Mouse (Mus musculus): ENCODE measurements around the gene Slc6a6. TPM values are rescaled to one million over a fixed set of nuclear protein-coding genes. Genes with fewer than 3 reads are reported as not detected.
A peak's percentile ranks its signal among the peaks of the same experiment; 100 is the strongest.

Gene Slc6a6
- total RNA-seq, 1 experiment from 2014 or later: 30.3 TPM

- peak; percentile 46 for ATAC-seq (replicated peaks; ENCODE audit: low read depth, poor library complexity, severe bottlenecking)
Observed at GRCm38 (mm10) chr6:91750976-91751375, 67.1 kb downstream of the Slc6a6 start.

GRCm38 (mm10) chr6:91752884-91753283 lies 69.0 kb downstream of the Slc6a6 start:
- no peak for ATAC-seq (replicated peaks; ENCODE audit: low read depth, poor library complexity, severe bottlenecking)

- ATAC-seq (replicated peaks; ENCODE audit: low read depth, poor library complexity, severe bottlenecking): 0 out of 2 replicates have a peak, but pooled peaks have one; percentile 12
Observed at GRCm38 (mm10) chr6:91754098-91754497, 70.2 kb downstream of the Slc6a6 start.

- no peak for ATAC-seq (replicated peaks; ENCODE audit: low read depth, poor library complexity, severe bottlenecking)
Observed at GRCm38 (mm10) chr6:91754845-91755244, 71.0 kb downstream of the Slc6a6 start.

- ATAC-seq (replicated peaks; ENCODE audit: low read depth, poor library complexity, severe bottlenecking): 0 out of 2 replicates have a peak, but pooled peaks have one; percentile 34
Observed at GRCm38 (mm10) chr6:91762051-91762742, 78.3 kb downstream of the Slc6a6 start.

- ATAC-seq (replicated peaks; ENCODE audit: low read depth, poor library complexity, severe bottlenecking): 0 out of 2 replicates have a peak, but pooled peaks have one; percentile 47
Observed at GRCm38 (mm10) chr6:91767550-91767949, 83.7 kb downstream of the Slc6a6 start.

GRCm38 (mm10) chr6:91773951-91774350 lies 90.1 kb downstream of the Slc6a6 start:
- no peak for ATAC-seq (replicated peaks; ENCODE audit: low read depth, poor library complexity, severe bottlenecking)

GRCm38 (mm10) chr6:91776543-91776942 lies 92.7 kb downstream of the Slc6a6 start:
- ATAC-seq (replicated peaks; ENCODE audit: low read depth, poor library complexity, severe bottlenecking): peak; percentile 95

- no peak for ATAC-seq (replicated peaks; ENCODE audit: low read depth, poor library complexity, severe bottlenecking)
Observed at GRCm38 (mm10) chr6:91779206-91779605, 95.4 kb downstream of the Slc6a6 start.

- ATAC-seq (replicated peaks; ENCODE audit: low read depth, poor library complexity, severe bottlenecking): no peak
Observed at GRCm38 (mm10) chr6:91785018-91785417, 101.2 kb downstream of the Slc6a6 start.

- ATAC-seq (replicated peaks; ENCODE audit: low read depth, poor library complexity, severe bottlenecking): no peak
Observed at GRCm38 (mm10) chr6:91788311-91788798, 104.5 kb downstream of the Slc6a6 start.

GRCm38 (mm10) chr6:91795640-91796039 lies 111.8 kb downstream of the Slc6a6 start:
- no peak for ATAC-seq (replicated peaks; ENCODE audit: low read depth, poor library complexity, severe bottlenecking)

- ATAC-seq (replicated peaks; ENCODE audit: low read depth, poor library complexity, severe bottlenecking): no peak
Observed at GRCm38 (mm10) chr6:91796064-91796463, 112.2 kb downstream of the Slc6a6 start.

- no peak for ATAC-seq (replicated peaks; ENCODE audit: low read depth, poor library complexity, severe bottlenecking)
Observed at GRCm38 (mm10) chr6:91796736-91797135, 112.9 kb downstream of the Slc6a6 start.

GRCm38 (mm10) chr6:91798496-91798895 lies 114.6 kb downstream of the Slc6a6 start:
- ATAC-seq (replicated peaks; ENCODE audit: low read depth, poor library complexity, severe bottlenecking): no peak

- no peak for ATAC-seq (replicated peaks; ENCODE audit: low read depth, poor library complexity, severe bottlenecking)
Observed at GRCm38 (mm10) chr6:91804177-91804576, 120.3 kb downstream of the Slc6a6 start.

GRCm38 (mm10) chr6:91807169-91807568 lies 123.3 kb downstream of the Slc6a6 start:
- ATAC-seq (replicated peaks; ENCODE audit: low read depth, poor library complexity, severe bottlenecking): 0 out of 2 replicates have a peak, but pooled peaks have one; percentile 32

GRCm38 (mm10) chr6:91808022-91808421 lies 124.2 kb downstream of the Slc6a6 start:
- no peak for ATAC-seq (replicated peaks; ENCODE audit: low read depth, poor library complexity, severe bottlenecking)

All from common myeloid progenitor, adult 5-6 weeks (primary cell).